Mouse (Mus musculus): ENCODE measurements around the gene Ccdc85b. TPM values are rescaled to one million over a fixed set of nuclear protein-coding genes. Genes with fewer than 3 reads are reported as not detected.
A peak's percentile ranks its signal among the peaks of the same experiment; 100 is the strongest.
"Not testable (repeated sequence)": the region's sequence is repeated elsewhere in the genome, so short reads cannot be mapped to it uniquely, and the experiment has no call there.

Ccdc85b gene
- polyA plus RNA-seq, 1 experiment from 2014 or later, result 5.7 TPM

DNA sequence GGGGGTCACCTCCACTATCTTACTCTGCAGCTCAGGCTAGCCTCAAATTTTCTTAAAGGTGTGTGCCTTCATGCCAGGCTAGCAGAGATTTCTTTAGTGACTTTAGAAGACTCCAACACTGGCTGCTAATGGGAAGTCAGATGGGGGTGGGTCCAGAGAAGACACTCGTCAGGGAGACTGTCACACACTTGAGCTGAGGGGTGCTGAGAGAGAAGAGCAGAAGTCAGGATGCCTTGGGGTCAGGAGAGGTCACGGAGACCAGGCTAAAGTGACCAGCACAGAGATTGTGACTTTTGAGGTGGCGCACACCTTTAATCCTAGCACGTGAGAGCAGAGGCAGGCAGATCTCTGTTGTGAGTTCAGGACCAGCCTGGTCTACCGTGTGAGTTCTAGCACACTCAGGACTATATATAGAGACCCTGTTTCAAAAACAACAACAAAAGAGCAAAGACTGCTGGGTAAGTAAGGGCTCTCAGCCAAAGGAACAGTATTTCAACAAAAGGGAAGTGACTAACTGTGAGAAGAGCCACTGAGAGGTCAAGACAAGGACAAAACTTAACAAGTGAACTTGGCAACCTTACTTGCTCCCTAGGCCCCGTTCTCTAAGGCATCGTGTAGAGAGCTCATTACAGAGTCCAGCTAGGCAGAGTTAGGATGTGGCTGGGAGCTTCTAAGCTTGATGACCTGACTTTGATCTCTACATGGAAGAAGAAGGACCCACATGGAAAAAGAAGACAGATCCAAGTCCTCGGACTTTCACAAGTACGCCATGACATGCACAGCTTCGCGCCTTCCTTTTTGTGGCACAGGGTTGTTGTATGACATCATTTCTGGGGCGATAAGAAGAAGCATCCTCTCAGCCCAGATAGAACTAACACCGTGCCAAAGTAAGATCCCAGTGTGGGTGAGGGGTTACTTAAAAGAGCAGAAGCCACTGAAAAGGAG is 49.4 kb downstream of the Ccdc85b start:
- H3K9ac ChIP-seq (ENCODE audit: low read depth, low read length), result no peak overlapping the region
- no peaks in the 10 kb centered on the region for H3K9me3 ChIP-seq (ENCODE audit: control insufficient read depth, low read length)
- DNase-seq (ENCODE audit: low spot score) (no peak), ATAC-seq (ENCODE audit: low read depth) (no peak)
- peak overlapping the region; percentile 81 for H3K4me2 ChIP-seq (ENCODE audit: low read depth, low read length)
- H3K27ac ChIP-seq (replicated peaks; ENCODE audit: low read depth, low read length), result no peak overlapping the region
- peaks cover 13% of the 10 kb centered on the region for H3K4me1 ChIP-seq (ENCODE audit: control insufficient read depth, insufficient read depth, low read length)
- peak overlapping the region; percentile 64; the same call in 1 of the 2 replicates for H3K4me3 ChIP-seq (ENCODE audit: low read depth, low read length)
- no peaks in the 10 kb centered on the region for H3K27me3 ChIP-seq (replicated peaks; ENCODE audit: control insufficient read depth, insufficient read depth, low read length)
- H3K36me3 ChIP-seq (ENCODE audit: control insufficient read depth, insufficient read depth, low read length), result no peaks in the 10 kb centered on the region
- 88% methylated on average over 13 of the region's 13 CpGs for WGBS

DNA sequence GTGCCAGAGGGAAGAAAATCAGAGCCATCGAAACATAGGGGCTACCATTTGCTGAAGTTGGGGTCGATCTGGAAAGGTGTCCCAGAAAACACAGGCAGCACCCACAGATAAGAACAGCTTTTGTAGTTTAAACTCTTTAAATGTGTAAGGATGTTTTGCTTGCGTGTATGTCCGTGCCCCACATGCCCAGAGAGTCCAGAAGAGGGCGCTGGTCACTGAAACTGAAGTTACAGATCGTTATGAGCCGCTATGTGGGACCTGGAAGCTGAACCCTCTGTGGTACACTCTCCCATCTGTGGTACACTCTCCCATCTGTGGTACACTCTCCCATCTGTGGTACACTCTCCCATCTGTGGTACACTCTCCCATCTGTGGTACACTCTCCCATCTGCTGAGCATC is 50.6 kb downstream of the Ccdc85b start:
- H3K27me3 ChIP-seq (replicated peaks; ENCODE audit: control insufficient read depth, insufficient read depth, low read length), result no peaks in the 10 kb centered on the region
- H3K27ac ChIP-seq (replicated peaks; ENCODE audit: low read depth, low read length), result peak overlapping the region; percentile 95
- H3K9me3 ChIP-seq (ENCODE audit: control insufficient read depth, low read length), result no peaks in the 10 kb centered on the region
- DNase-seq (ENCODE audit: low spot score) (peak; percentile 87), ATAC-seq (ENCODE audit: low read depth) (peak; percentile 63)
- H3K36me3 ChIP-seq (ENCODE audit: control insufficient read depth, insufficient read depth, low read length), result no peaks in the 10 kb centered on the region
- H3K9ac ChIP-seq (ENCODE audit: low read depth, low read length), result peak overlapping the region; percentile 82
- peak overlapping the region; percentile 64 for H3K4me3 ChIP-seq (ENCODE audit: low read depth, low read length)
- 24% methylated on average over 6 of the region's 7 CpGs for WGBS
- peaks cover 13% of the 10 kb centered on the region for H3K4me1 ChIP-seq (ENCODE audit: control insufficient read depth, insufficient read depth, low read length)
- peak overlapping the region; percentile 81 for H3K4me2 ChIP-seq (ENCODE audit: low read depth, low read length)

DNA sequence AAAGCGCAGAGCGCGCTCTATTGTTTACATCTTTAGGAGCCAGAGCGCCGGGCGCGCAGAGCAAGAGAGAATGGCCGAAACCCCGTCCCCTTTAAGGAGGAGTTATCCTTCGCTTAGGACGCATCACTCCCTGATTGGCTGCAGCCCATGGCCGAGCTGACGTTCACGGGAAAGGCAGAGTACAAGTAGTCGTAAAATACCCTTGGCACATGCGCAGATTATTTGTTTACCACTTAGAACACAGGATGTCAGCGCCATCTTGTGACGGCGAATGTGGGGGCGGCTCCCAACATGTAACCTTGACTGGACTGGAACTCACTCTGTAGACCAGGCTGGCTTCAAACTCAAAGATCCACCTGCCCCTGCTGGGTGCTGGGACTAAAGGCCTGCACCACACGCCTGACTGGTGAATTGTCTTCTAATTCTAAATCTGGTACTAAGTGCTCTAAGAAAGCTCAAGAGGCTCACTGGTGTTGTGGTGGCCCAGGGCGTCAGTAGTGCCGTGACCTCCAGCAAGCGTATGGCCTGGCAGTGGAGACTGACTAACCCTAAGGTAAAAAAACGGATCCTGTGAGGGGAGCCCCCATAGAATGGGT is 51.1 kb downstream of the Ccdc85b start:
- ATAC-seq (ENCODE audit: low read depth), result peak; percentile 85

DNA sequence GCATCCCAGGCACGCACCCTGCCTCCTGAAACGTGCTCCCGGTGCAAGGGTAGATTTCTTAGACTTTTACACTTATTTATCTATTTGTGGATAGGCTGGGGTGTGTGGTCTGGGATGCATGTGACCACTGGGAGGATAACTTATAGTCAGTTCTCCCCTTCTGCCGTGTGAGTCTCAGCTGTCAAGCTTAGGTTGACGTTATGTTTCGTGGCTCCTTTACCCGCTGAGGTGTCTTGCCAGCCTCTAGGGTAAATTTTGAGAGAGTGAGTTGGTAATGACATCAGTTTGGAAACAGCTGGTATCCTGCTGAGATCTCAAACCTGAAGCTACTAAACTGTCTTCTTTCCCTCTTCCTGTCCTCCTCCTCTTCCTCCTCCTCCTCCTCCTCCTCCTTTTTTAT is 51.8 kb downstream of the Ccdc85b start:
- ATAC-seq (ENCODE audit: low read depth), result no peak
- H3K4me3 ChIP-seq (ENCODE audit: low read depth, low read length), result peak overlapping the region; percentile 38
- H3K9me3 ChIP-seq (ENCODE audit: control insufficient read depth, low read length), result no peaks in the 10 kb centered on the region
- H3K27me3 ChIP-seq (replicated peaks; ENCODE audit: control insufficient read depth, insufficient read depth, low read length), result no peaks in the 10 kb centered on the region
- peak overlapping the region; percentile 70 for H3K27ac ChIP-seq (replicated peaks; ENCODE audit: low read depth, low read length)
- DNase-seq (ENCODE audit: low spot score), result no peak
- peak overlapping the region; percentile 58 for H3K4me2 ChIP-seq (ENCODE audit: low read depth, low read length)
- H3K36me3 ChIP-seq (ENCODE audit: control insufficient read depth, insufficient read depth, low read length), result no peaks in the 10 kb centered on the region
- peak overlapping the region; percentile 51 for H3K9ac ChIP-seq (ENCODE audit: low read depth, low read length)
- 27% methylated on average over 7 of the region's 7 CpGs for WGBS
- peaks cover 13% of the 10 kb centered on the region for H3K4me1 ChIP-seq (ENCODE audit: control insufficient read depth, insufficient read depth, low read length)

More for the DNA sequence above, 51.1 kb downstream of the Ccdc85b start:
- H3K27ac ChIP-seq (replicated peaks; ENCODE audit: low read depth, low read length), result peak overlapping the region; percentile 95
- not testable (repeated sequence) for H3K36me3 ChIP-seq (ENCODE audit: control insufficient read depth, insufficient read depth, low read length); H3K9me3 ChIP-seq (ENCODE audit: control insufficient read depth, low read length); H3K27me3 ChIP-seq (replicated peaks; ENCODE audit: control insufficient read depth, insufficient read depth, low read length)
- H3K9ac ChIP-seq (ENCODE audit: low read depth, low read length), result peak overlapping the region; percentile 82
- peak; percentile 54 for DNase-seq (ENCODE audit: low spot score)
- peaks cover 13% of the 10 kb centered on the region for H3K4me1 ChIP-seq (ENCODE audit: control insufficient read depth, insufficient read depth, low read length)
- peak overlapping the region; percentile 64 for H3K4me3 ChIP-seq (ENCODE audit: low read depth, low read length)
- 24% methylated on average over 21 of the region's 25 CpGs for WGBS
- H3K4me2 ChIP-seq (ENCODE audit: low read depth, low read length), result peak overlapping the region; percentile 81

Other genes starting within 250 kb of the Ccdc85b start
- gene Pacs1, start 184.8 kb downstream of the Ccdc85b start, polyA plus RNA-seq (2014; fragmentation: Nextera tagmentation; extraction: Ambion mirVana), result 28.1 and 30.9 TPM in 2 replicates
- gene Sf3b2, start 162.4 kb downstream of the Ccdc85b start, polyA plus RNA-seq (2014; fragmentation: Nextera tagmentation; extraction: Ambion mirVana), result 247 and 281 TPM in 2 replicates
- 4.0 and 4.3 TPM in 2 replicates for gene Gal3st3, start 159.6 kb downstream of the Ccdc85b start, polyA plus RNA-seq (2014; fragmentation: Nextera tagmentation; extraction: Ambion mirVana)
- not detected in 2 replicates for gene Catsper1, start 122.2 kb downstream of the Ccdc85b start, polyA plus RNA-seq (2014; fragmentation: Nextera tagmentation; extraction: Ambion mirVana)
- 7.5 and 9.2 TPM in 2 replicates for gene Cst6, start 108.3 kb downstream of the Ccdc85b start, polyA plus RNA-seq (2014; fragmentation: Nextera tagmentation; extraction: Ambion mirVana)
- 35.0 and 35.7 TPM in 2 replicates for gene Eif1ad, start 91.2 kb downstream of the Ccdc85b start, polyA plus RNA-seq (2014; fragmentation: Nextera tagmentation; extraction: Ambion mirVana)
- gene Banf1, start 90.7 kb downstream of the Ccdc85b start, polyA plus RNA-seq (2014; fragmentation: Nextera tagmentation; extraction: Ambion mirVana), result 375 and 387 TPM in 2 replicates
- gene Sart1, start 69.2 kb downstream of the Ccdc85b start, polyA plus RNA-seq (2014; fragmentation: Nextera tagmentation; extraction: Ambion mirVana), result 50.3 and 65.9 TPM in 2 replicates
- gene Tsga10ip, start 55.4 kb downstream of the Ccdc85b start, polyA plus RNA-seq (2014; fragmentation: Nextera tagmentation; extraction: Ambion mirVana), result 0.53 TPM in 1 of 2 replicates, not detected in the other
- 191 and 195 TPM in 2 replicates for gene Drap1, start 32.9 kb downstream of the Ccdc85b start, polyA plus RNA-seq (2014; fragmentation: Nextera tagmentation; extraction: Ambion mirVana)
- 51.1 and 56.1 TPM in 2 replicates for gene AI837181, start 32.8 kb downstream of the Ccdc85b start, polyA plus RNA-seq (2014; fragmentation: Nextera tagmentation; extraction: Ambion mirVana)
- gene Fosl1, start 10.3 kb downstream of the Ccdc85b start, polyA plus RNA-seq (2014; fragmentation: Nextera tagmentation; extraction: Ambion mirVana), result not detected in 2 replicates
- 75.0 and 99.0 TPM in 2 replicates for gene Fibp, start 2.7 kb upstream of the Ccdc85b start, polyA plus RNA-seq (2014; fragmentation: Nextera tagmentation; extraction: Ambion mirVana)
- gene Ctsw, start 10.6 kb upstream of the Ccdc85b start, polyA plus RNA-seq (2014; fragmentation: Nextera tagmentation; extraction: Ambion mirVana), result 0.85 and 1.5 TPM in 2 replicates
- 175 and 190 TPM in 2 replicates for gene Efemp2, start 16.1 kb upstream of the Ccdc85b start, polyA plus RNA-seq (2014; fragmentation: Nextera tagmentation; extraction: Ambion mirVana)
- gene Mus81, start 30.5 kb upstream of the Ccdc85b start, polyA plus RNA-seq (2014; fragmentation: Nextera tagmentation; extraction: Ambion mirVana), result 38.0 and 39.6 TPM in 2 replicates
- gene Cfl1, start 32.6 kb upstream of the Ccdc85b start, polyA plus RNA-seq (2014; fragmentation: Nextera tagmentation; extraction: Ambion mirVana), result 2,353 and 2,499 TPM in 2 replicates
- not detected in 2 replicates for gene 1700020D05Rik, start 45.9 kb upstream of the Ccdc85b start, polyA plus RNA-seq (2014; fragmentation: Nextera tagmentation; extraction: Ambion mirVana)
- 10.7 and 13.2 TPM in 2 replicates for gene Snx32, start 52.6 kb upstream of the Ccdc85b start, polyA plus RNA-seq (2014; fragmentation: Nextera tagmentation; extraction: Ambion mirVana)
- gene Ovol1, start 102.8 kb upstream of the Ccdc85b start, polyA plus RNA-seq (2014; fragmentation: Nextera tagmentation; extraction: Ambion mirVana), result 6.1 and 6.4 TPM in 2 replicates
- gene Ap5b1, start 110.1 kb upstream of the Ccdc85b start, polyA plus RNA-seq (2014; fragmentation: Nextera tagmentation; extraction: Ambion mirVana), result 3.3 and 3.8 TPM in 2 replicates
- gene Rnaseh2c, start 144.0 kb upstream of the Ccdc85b start, polyA plus RNA-seq (2014; fragmentation: Nextera tagmentation; extraction: Ambion mirVana), result 94.8 and 110 TPM in 2 replicates
- 24.7 and 32.5 TPM in 2 replicates for gene Kat5, start 152.3 kb upstream of the Ccdc85b start, polyA plus RNA-seq (2014; fragmentation: Nextera tagmentation; extraction: Ambion mirVana)
- gene Rela, start 179.6 kb upstream of the Ccdc85b start, polyA plus RNA-seq (2014; fragmentation: Nextera tagmentation; extraction: Ambion mirVana), result 49.2 and 52.9 TPM in 2 replicates
- gene Sipa1, start 205.8 kb upstream of the Ccdc85b start, polyA plus RNA-seq (2014; fragmentation: Nextera tagmentation; extraction: Ambion mirVana), result 24.4 and 26.6 TPM in 2 replicates
- gene Map3k11, start 230.8 kb upstream of the Ccdc85b start, polyA plus RNA-seq (2014; fragmentation: Nextera tagmentation; extraction: Ambion mirVana), result 18.9 and 23.3 TPM in 2 replicates
- gene Pcnx3, start 231.0 kb upstream of the Ccdc85b start, polyA plus RNA-seq (2014; fragmentation: Nextera tagmentation; extraction: Ambion mirVana), result 24.1 and 32.1 TPM in 2 replicates
- 0.34 and 1.7 TPM in 2 replicates for gene Kcnk7, start 246.5 kb upstream of the Ccdc85b start, polyA plus RNA-seq (2014; fragmentation: Nextera tagmentation; extraction: Ambion mirVana)

Measured in embryonic facial prominence, embryonic 14.5 days (tissue).